Mouse (Mus musculus): ENCODE results near the gene Hspe1. TPM values are rescaled to one million over a fixed set of nuclear protein-coding genes. Genes with fewer than 3 reads are reported as not detected.
"Not testable (repeated sequence)": the region's sequence is repeated elsewhere in the genome, so short reads cannot be mapped to it uniquely, and the experiment has no call there.

The Hspe1 gene
- polyA plus RNA-seq, 1 experiment: 11.1 TPM

- no peaks in the 10 kb centered on the region for H3K27me3 ChIP-seq (ENCODE audit: control insufficient read depth, insufficient read depth, low read length)
- no peaks in the 10 kb centered on the region; the same call in 1 of the 2 replicates for H3K4me1 ChIP-seq (ENCODE audit: control insufficient read depth, insufficient read depth, insufficient read length)
- DNase-seq (ENCODE audit: low read depth in 1 of 2, low spot score in 2 of 2): no peak
- H3K4me3 ChIP-seq (ENCODE audit: extremely low read depth, insufficient read depth, insufficient read length): no peak overlapping the region
- TF ChIP-seq CTCF (IDR thresholded peaks at IDR 0.05; ENCODE audit: extremely low read depth, insufficient read depth, insufficient read length, insufficient replicate concordance) (no peak), POLR2A (IDR thresholded peaks at IDR 0.05; ENCODE audit: low read depth, low read length) (no peak)
- no peak overlapping the region for H3K27ac ChIP-seq (ENCODE audit: insufficient read depth, low read length)
- H3K36me3 ChIP-seq (ENCODE audit: control insufficient read depth, insufficient read depth, low read length): peaks cover 15% of the 10 kb centered on the region
- 94% methylated on average over 5 of the region's 5 CpGs for WGBS
Observed at GRCm38 (mm10) chr1:55061099-55061498, 26.8 kb upstream of the Hspe1 start.

DNA sequence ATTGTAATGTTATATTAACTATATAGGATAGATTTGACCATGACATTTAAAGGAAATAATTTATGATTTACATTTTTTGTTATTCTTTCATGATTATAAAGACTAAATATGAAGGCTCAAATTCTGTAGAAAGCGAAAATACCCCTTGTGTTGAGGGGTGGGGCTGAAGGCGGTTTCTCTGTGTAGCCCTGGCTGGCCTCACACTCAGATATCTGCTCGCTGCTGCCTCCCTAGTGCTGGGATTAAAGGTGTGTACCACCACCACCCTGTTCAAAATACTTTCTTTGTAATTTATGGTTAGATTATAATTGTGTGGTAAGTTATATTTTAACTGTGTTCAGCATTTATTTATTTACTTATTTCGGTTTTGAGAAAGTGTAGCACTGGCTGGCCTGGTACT is 26.2 kb upstream of the Hspe1 start:
- TF ChIP-seq POLR2A (IDR thresholded peaks at IDR 0.05; ENCODE audit: low read depth, low read length): no peak
- no peak for TF ChIP-seq CTCF (IDR thresholded peaks at IDR 0.05; ENCODE audit: extremely low read depth, insufficient read depth, insufficient read length, insufficient replicate concordance)
- Histone ChIP-seq H3K4me3 (ENCODE audit: extremely low read depth, insufficient read depth, insufficient read length) (no peak overlapping the region), H3K27me3 (ENCODE audit: control insufficient read depth, insufficient read depth, low read length) (no peaks in the 10 kb centered on the region), H3K4me1 (ENCODE audit: control insufficient read depth, insufficient read depth, insufficient read length) (no peaks in the 10 kb centered on the region; the same call in 1 of the 2 replicates), H3K27ac (ENCODE audit: insufficient read depth, low read length) (no peak overlapping the region), H3K36me3 (ENCODE audit: control insufficient read depth, insufficient read depth, low read length) (peaks cover 15% of the 10 kb centered on the region)
- DNase-seq (ENCODE audit: low read depth in 1 of 2, low spot score in 2 of 2): no peak
- 90% methylated on average over 4 of the region's 4 CpGs for WGBS

DNA sequence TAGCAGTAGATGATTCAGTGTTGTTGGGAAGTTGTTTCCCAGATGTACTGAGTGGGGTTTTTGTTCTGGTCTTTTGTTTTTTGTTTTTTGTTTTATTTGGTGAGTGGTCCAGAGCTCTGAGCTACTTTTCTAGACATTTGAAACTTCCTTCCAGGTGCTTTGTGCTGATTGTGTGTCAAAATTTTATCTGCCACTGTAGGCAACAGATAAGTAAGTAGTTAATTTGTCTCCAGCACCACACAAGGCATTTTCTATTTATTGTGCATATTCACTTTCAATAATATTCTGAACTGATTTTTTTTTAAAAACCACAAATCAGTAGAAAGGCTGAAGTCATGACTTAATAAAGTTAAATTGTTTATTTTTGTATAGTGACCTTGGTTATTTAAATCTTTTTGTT is 15.6 kb upstream of the Hspe1 start:
- not testable (repeated sequence) for DNase-seq (ENCODE audit: low read depth in 1 of 2, low spot score in 2 of 2); H3K27ac ChIP-seq (ENCODE audit: insufficient read depth, low read length); H3K36me3 ChIP-seq (ENCODE audit: control insufficient read depth, insufficient read depth, low read length); H3K4me3 ChIP-seq (ENCODE audit: extremely low read depth, insufficient read depth, insufficient read length); H3K27me3 ChIP-seq (ENCODE audit: control insufficient read depth, insufficient read depth, low read length); H3K4me1 ChIP-seq (ENCODE audit: control insufficient read depth, insufficient read depth, insufficient read length)

DNA sequence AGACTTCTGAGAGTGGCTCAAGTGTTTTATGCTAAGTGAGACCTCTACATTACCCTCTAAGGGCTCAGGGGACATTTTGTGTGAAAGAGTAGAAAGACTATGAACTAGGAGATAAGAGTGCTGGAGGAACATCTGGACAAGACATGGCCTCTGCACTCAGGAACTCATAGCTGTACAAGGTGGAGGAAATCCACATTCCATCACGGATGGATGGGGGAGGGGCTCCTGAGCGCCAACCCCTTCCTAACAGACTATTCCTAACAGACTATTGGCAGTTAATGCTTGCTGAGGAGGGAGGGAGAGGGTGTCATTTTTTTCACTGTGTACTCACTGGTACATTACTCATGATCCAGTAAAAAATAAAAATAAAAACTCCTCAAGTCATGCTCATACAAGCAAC is 13.2 kb upstream of the Hspe1 start:
- TF ChIP-seq POLR2A (IDR thresholded peaks at IDR 0.05; ENCODE audit: low read depth, low read length) (no peak), CTCF (IDR thresholded peaks at IDR 0.05; ENCODE audit: extremely low read depth, insufficient read depth, insufficient read length, insufficient replicate concordance) (no peak)
- Histone ChIP-seq H3K4me3 (ENCODE audit: extremely low read depth, insufficient read depth, insufficient read length) (no peak overlapping the region), H3K4me1 (ENCODE audit: control insufficient read depth, insufficient read depth, insufficient read length) (no peaks in the 10 kb centered on the region), H3K27ac (ENCODE audit: insufficient read depth, low read length) (no peak overlapping the region), H3K27me3 (ENCODE audit: control insufficient read depth, insufficient read depth, low read length) (no peaks in the 10 kb centered on the region), H3K36me3 (ENCODE audit: control insufficient read depth, insufficient read depth, low read length) (peaks cover 12% of the 10 kb centered on the region)
- no peak for DNase-seq (ENCODE audit: low read depth in 1 of 2, low spot score in 2 of 2)
- 84% methylated on average over 2 of the region's 2 CpGs for WGBS

DNA sequence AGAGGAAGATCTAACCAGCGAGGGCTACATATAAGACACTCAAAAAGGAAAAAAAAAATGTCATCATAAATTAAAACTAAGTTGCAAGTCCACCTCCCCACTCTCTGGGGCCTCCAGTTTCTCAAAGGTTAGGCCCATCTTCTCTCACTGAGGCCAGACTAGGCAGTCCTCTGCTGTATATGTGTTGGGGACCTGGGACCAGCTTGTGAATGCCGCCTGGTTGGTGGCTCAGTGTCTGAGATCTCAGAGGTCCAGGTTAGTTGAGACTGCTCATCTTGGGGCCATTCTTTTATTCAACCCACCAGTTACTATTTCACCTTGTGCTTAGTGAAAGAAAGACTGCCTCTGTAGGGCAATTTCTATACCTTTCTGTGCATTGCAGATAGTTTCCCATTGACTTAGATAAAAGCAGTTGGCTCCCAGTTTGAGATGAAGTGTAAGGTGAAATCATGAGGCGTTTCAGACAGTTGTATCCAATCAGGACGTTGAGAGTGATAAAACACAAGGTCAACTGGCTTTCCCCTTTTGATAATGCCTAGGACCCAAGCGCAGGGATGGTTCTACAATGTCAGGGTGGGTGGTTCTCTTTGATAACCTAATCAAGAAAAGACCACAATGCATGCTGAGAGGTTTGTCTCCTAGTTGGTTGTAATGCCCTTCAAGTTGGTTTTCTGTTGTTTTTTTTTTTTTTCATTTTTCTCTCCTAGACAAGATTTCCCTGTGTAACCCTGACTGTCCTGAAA is 12.1 kb upstream of the Hspe1 start:
- Histone ChIP-seq H3K27me3 (ENCODE audit: control insufficient read depth, insufficient read depth, low read length) (no peaks in the 10 kb centered on the region), H3K4me1 (ENCODE audit: control insufficient read depth, insufficient read depth, insufficient read length) (no peaks in the 10 kb centered on the region), H3K4me3 (ENCODE audit: extremely low read depth, insufficient read depth, insufficient read length) (no peak overlapping the region), H3K27ac (ENCODE audit: insufficient read depth, low read length) (no peak overlapping the region), H3K36me3 (ENCODE audit: control insufficient read depth, insufficient read depth, low read length) (peaks cover 15% of the 10 kb centered on the region)
- TF ChIP-seq POLR2A (IDR thresholded peaks at IDR 0.05; ENCODE audit: low read depth, low read length) (no peak), CTCF (IDR thresholded peaks at IDR 0.05; ENCODE audit: extremely low read depth, insufficient read depth, insufficient read length, insufficient replicate concordance) (no peak)
- WGBS: 83% methylated on average over 5 of the region's 5 CpGs
- no peak for DNase-seq (ENCODE audit: low read depth in 1 of 2, low spot score in 2 of 2)

- H3K4me1 ChIP-seq (ENCODE audit: control insufficient read depth, insufficient read depth, insufficient read length): no peaks in the 10 kb centered on the region
- no peak overlapping the region for H3K27ac ChIP-seq (ENCODE audit: insufficient read depth, low read length)
- DNase-seq (ENCODE audit: low read depth in 1 of 2, low spot score in 2 of 2): no peak
- H3K27me3 ChIP-seq (ENCODE audit: control insufficient read depth, insufficient read depth, low read length): no peaks in the 10 kb centered on the region
- H3K36me3 ChIP-seq (ENCODE audit: control insufficient read depth, insufficient read depth, low read length): peaks cover 17% of the 10 kb centered on the region
- no peak for TF ChIP-seq CTCF (IDR thresholded peaks at IDR 0.05; ENCODE audit: extremely low read depth, insufficient read depth, insufficient read length, insufficient replicate concordance)
- no peak for TF ChIP-seq POLR2A (IDR thresholded peaks at IDR 0.05; ENCODE audit: low read depth, low read length)
- no peak overlapping the region for H3K4me3 ChIP-seq (ENCODE audit: extremely low read depth, insufficient read depth, insufficient read length)
Observed at GRCm38 (mm10) chr1:55076395-55076743, 11.6 kb upstream of the Hspe1 start.

- no peak overlapping the region for H3K27ac ChIP-seq (ENCODE audit: insufficient read depth, low read length)
- WGBS: 94% methylated on average over 2 of the region's 2 CpGs
- H3K4me3 ChIP-seq (ENCODE audit: extremely low read depth, insufficient read depth, insufficient read length): no peak overlapping the region
- peaks cover 17% of the 10 kb centered on the region for H3K36me3 ChIP-seq (ENCODE audit: control insufficient read depth, insufficient read depth, low read length)
- TF ChIP-seq POLR2A (IDR thresholded peaks at IDR 0.05; ENCODE audit: low read depth, low read length) (no peak), CTCF (IDR thresholded peaks at IDR 0.05; ENCODE audit: extremely low read depth, insufficient read depth, insufficient read length, insufficient replicate concordance) (no peak)
- no peaks in the 10 kb centered on the region for H3K4me1 ChIP-seq (ENCODE audit: control insufficient read depth, insufficient read depth, insufficient read length)
- no peak for DNase-seq (ENCODE audit: low read depth in 1 of 2, low spot score in 2 of 2)
- no peaks in the 10 kb centered on the region for H3K27me3 ChIP-seq (ENCODE audit: control insufficient read depth, insufficient read depth, low read length)
Observed at GRCm38 (mm10) chr1:55076849-55077516, 10.9 kb upstream of the Hspe1 start.
